Mouse (Mus musculus) MEL (cell line): ENCODE measurements at regions not wholly inside any gene's neighbourhood (a gene's known extent, or its start where the extent isn't known, plus 50 kb on each side); places are given as distances from the start of the nearest gene placed in this dataset.

ENCODE experiments used
- DNase-seq: peaks from one replicate; pipeline ENCODE4 v3.0.0; 2011; ENCODE audit warnings: low read depth, low spot score
- H3K27ac ChIP-seq: 2 replicates; pipeline ENCODE4 v1.5.1; 2012; ENCODE audit warnings: low read depth, mild to moderate bottlenecking, control low read depth, low read length, moderate library complexity; ENCODE audit not compliant: control insufficient read depth
- H3K27me3 ChIP-seq, 2 experiments: fragments of 150-350 bp in 1 of 2; sonication (generic) in 1 of 2; 2 replicates each; pipeline ENCODE4 v1.6.1; 2012; ENCODE audit warnings: low read length in 2 of 2, mild to moderate bottlenecking in 2 of 2, improper control_type of control experiment in 1 of 2, moderate library complexity in 1 of 2; ENCODE audit not compliant: insufficient read depth in 2 of 2, control insufficient read depth in 1 of 2
- H3K36me3 ChIP-seq, 2 experiments: 2 replicates each; pipeline ENCODE4 v1.6.1; 2012 to 2014; ENCODE audit warnings: low read length in 2 of 2, improper control_type of control experiment in 1 of 2, inconsistent platforms in 1 of 2, mild to moderate bottlenecking in 1 of 2; ENCODE audit not compliant: insufficient read depth in 2 of 2, control insufficient read depth in 1 of 2
- H3K4me1 ChIP-seq, 2 experiments: fragments of 150-350 bp in 1 of 2; sonication (generic) in 1 of 2; 2 replicates each; pipeline ENCODE4 v1.6.1; 2012; ENCODE audit warnings: low read length in 2 of 2, improper control_type of control experiment in 1 of 2, mild to moderate bottlenecking in 1 of 2; ENCODE audit not compliant: insufficient read depth in 2 of 2, control insufficient read depth in 1 of 2
- H3K4me3 ChIP-seq, 2 experiments: fragments of 150-350 bp in 1 of 2; sonication (generic) in 1 of 2; 2 replicates each; pipeline ENCODE4 v1.5.1; 2012; ENCODE audit warnings: low read depth in 2 of 2, low read length in 2 of 2, mild to moderate bottlenecking in 2 of 2, moderate library complexity in 2 of 2, control low read depth in 1 of 2, improper control_type of control experiment in 1 of 2; ENCODE audit not compliant: control insufficient read depth in 1 of 2, insufficient read depth in 1 of 2
- H3K79me2 ChIP-seq: 2 replicates; pipeline ENCODE4 v1.6.1; 2012; ENCODE audit warnings: mild to moderate bottlenecking, low read length, moderate library complexity; ENCODE audit not compliant: control insufficient read depth, poor library complexity, insufficient read depth
- H3K9ac ChIP-seq: 2 replicates; pipeline ENCODE4 v1.6.1; 2012; ENCODE audit warnings: low read depth, mild to moderate bottlenecking, control low read depth, low read length, moderate library complexity; ENCODE audit not compliant: control insufficient read depth, poor library complexity, severe bottlenecking
- H3K9me3 ChIP-seq: fragments of 150-350 bp; sonication (generic); replicated peaks from 2 replicates; pipeline ENCODE4 v1.6.1; 2012; ENCODE audit warnings: mild to moderate bottlenecking, low read length, improper control_type of control experiment, moderate library complexity; ENCODE audit not compliant: insufficient read depth
- BHLHE40 ChIP-seq: IDR thresholded peaks from 2 replicates; pipeline ENCODE4 v1.6.1; 2012; ENCODE audit warnings: low read depth, mild to moderate bottlenecking, inconsistent platforms, low read length, improper control_type of control experiment, borderline replicate concordance
- CHD1 ChIP-seq: IDR thresholded peaks from 2 replicates; pipeline ENCODE4 v1.6.1; 2012; ENCODE audit warnings: low read depth, mild to moderate bottlenecking, inconsistent platforms, low read length, improper control_type of control experiment
- CHD2 ChIP-seq: IDR thresholded peaks from 2 replicates; pipeline ENCODE4 v1.6.1; 2011; ENCODE audit warnings: low read length, improper control_type of control experiment
- EP300 ChIP-seq, 2 experiments: IDR thresholded peaks; 2 replicates each; pipeline ENCODE4 v1.6.1; 2011; ENCODE audit warnings: improper control_type of control experiment in 2 of 2, low read length in 2 of 2, low read depth in 1 of 2, mild to moderate bottlenecking in 1 of 2
- ETS1 ChIP-seq: IDR thresholded peaks from 2 replicates; pipeline ENCODE4 v1.6.1; 2012; ENCODE audit warnings: low read depth, mild to moderate bottlenecking, inconsistent platforms, low read length, improper control_type of control experiment, moderate library complexity
- GATA1 ChIP-seq: IDR thresholded peaks from 2 replicates; pipeline ENCODE4 v1.6.1; 2011; ENCODE audit warnings: low read depth, low read length, improper control_type of control experiment
- JUND ChIP-seq: IDR thresholded peaks from 2 replicates; pipeline ENCODE4 v1.6.1; 2011; ENCODE audit warnings: low read depth, mild to moderate bottlenecking, improper control_type of control experiment, low read length
- MAFK ChIP-seq: IDR thresholded peaks from 2 replicates; pipeline ENCODE4 v1.6.1; 2011; ENCODE audit warnings: low read depth, mild to moderate bottlenecking, low read length, improper control_type of control experiment, borderline replicate concordance
- MAZ ChIP-seq: IDR thresholded peaks from 2 replicates; pipeline ENCODE4 v1.6.1; 2012; ENCODE audit warnings: low read depth, mild to moderate bottlenecking, inconsistent platforms, low read length, improper control_type of control experiment
- MEF2A ChIP-seq: IDR thresholded peaks from 2 replicates; pipeline ENCODE4 v1.6.1; 2014; ENCODE audit warnings: low read depth, mild to moderate bottlenecking, inconsistent platforms, low read length, improper control_type of control experiment; ENCODE audit not compliant: poor library complexity, insufficient replicate concordance, severe bottlenecking; ENCODE audit errors: extremely low read depth
- MYB ChIP-seq: IDR thresholded peaks from 2 replicates; pipeline ENCODE4 v1.6.1; 2011; ENCODE audit warnings: mild to moderate bottlenecking, low read depth, low read length, improper control_type of control experiment
- MYC ChIP-seq: IDR thresholded peaks from 2 replicates; pipeline ENCODE4 v1.6.1; 2011; ENCODE audit warnings: low read depth, mild to moderate bottlenecking, low read length, improper control_type of control experiment, moderate library complexity
- NELFE ChIP-seq: IDR thresholded peaks from 2 replicates; pipeline ENCODE4 v1.6.1; 2011; ENCODE audit warnings: low read depth, low read length, improper control_type of control experiment
- NRF1 ChIP-seq: IDR thresholded peaks from 2 replicates; pipeline ENCODE4 v1.6.1; 2014; ENCODE audit warnings: low read depth, mild to moderate bottlenecking, inconsistent platforms, low read length, improper control_type of control experiment, moderate library complexity; ENCODE audit not compliant: poor library complexity, insufficient read depth, severe bottlenecking
- POLR2AphosphoS2 ChIP-seq: IDR thresholded peaks from 2 replicates; pipeline ENCODE4 v1.6.1; 2011; ENCODE audit warnings: low read length, improper control_type of control experiment
- POLR2AphosphoS5 ChIP-seq: IDR thresholded peaks from 2 replicates; pipeline ENCODE4 v1.6.1; 2012; ENCODE audit warnings: low read depth, borderline replicate concordance, mild to moderate bottlenecking, inconsistent platforms, low read length, moderate library complexity, mixed read lengths
- RAD21 ChIP-seq: IDR thresholded peaks from 2 replicates; pipeline ENCODE4 v1.6.1; 2011; ENCODE audit warnings: mild to moderate bottlenecking, low read depth, low read length, improper control_type of control experiment
- SIN3A ChIP-seq: IDR thresholded peaks from 2 replicates; pipeline ENCODE4 v1.6.1; 2012; ENCODE audit warnings: low read length, improper control_type of control experiment, inconsistent platforms
- TBP ChIP-seq: IDR thresholded peaks from 2 replicates; pipeline ENCODE4 v1.8.0; 2011; ENCODE audit warnings: low read depth, low read length, improper control_type of control experiment
- TCF12 ChIP-seq: IDR thresholded peaks from 2 replicates; pipeline ENCODE4 v1.6.1; 2014; ENCODE audit warnings: low read depth, mild to moderate bottlenecking, inconsistent platforms, low read length, improper control_type of control experiment, moderate library complexity
- USF1 ChIP-seq: IDR thresholded peaks from 2 replicates; pipeline ENCODE4 v1.6.1; 2014; ENCODE audit warnings: low read depth, mild to moderate bottlenecking, inconsistent platforms, low read length, improper control_type of control experiment, moderate library complexity
- ZC3H11A ChIP-seq: IDR thresholded peaks from 2 replicates; pipeline ENCODE4 v1.6.1; 2012; ENCODE audit warnings: low read depth, mild to moderate bottlenecking, inconsistent platforms, low read length, improper control_type of control experiment
- ZKSCAN1 ChIP-seq: IDR thresholded peaks from 2 replicates; pipeline ENCODE4 v1.6.1; 2012; ENCODE audit warnings: low read depth, mild to moderate bottlenecking, inconsistent platforms, low read length, improper control_type of control experiment, moderate library complexity

DNA sequence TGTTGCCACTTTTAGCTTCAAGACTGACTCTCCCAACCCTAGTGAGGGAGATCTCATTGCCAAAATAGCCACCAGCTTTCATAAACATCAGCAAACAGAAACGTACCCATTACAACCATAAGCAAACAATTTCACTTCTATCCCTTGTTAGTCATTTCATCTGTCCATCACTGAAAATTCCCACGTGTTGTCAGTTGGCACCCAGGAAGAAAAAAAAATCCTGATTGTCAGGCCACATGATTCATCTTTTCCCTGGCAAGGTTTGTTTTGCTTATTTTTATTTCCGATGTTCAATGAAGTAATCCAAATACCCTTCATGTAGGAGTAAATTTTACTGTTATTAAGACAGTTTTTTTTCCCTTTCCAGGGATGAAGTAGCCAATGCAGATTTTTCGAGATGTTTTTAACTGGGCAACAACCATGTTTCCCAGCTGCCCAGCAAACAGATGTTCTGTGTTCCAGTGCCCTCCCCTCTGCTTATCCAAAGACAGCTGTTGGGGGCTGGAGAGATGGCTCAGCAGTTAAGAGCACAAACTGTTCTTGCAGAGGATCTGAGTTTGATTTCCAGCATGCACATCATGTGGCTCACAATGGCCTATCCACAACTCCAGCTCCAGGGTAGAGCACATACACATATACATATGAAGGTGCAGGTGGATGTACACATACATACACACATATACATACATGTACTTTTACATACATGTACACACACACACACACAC is 189.3 kb upstream of the Phactr1 start:
- H3K4me1 ChIP-seq, result no peaks in the 10 kb centered on the region
- H3K4me3 ChIP-seq, result no peak overlapping the region
- H3K79me2 ChIP-seq, result no peaks in the 10 kb centered on the region
- H3K36me3 ChIP-seq, result no peaks in the 10 kb centered on the region
- TF ChIP-seq USF1, result no peak
- no peak for TF ChIP-seq MAZ
- no peak for TF ChIP-seq GATA1
- no peak for DNase-seq
- no peak overlapping the region for H3K27ac ChIP-seq
- no peaks in the 10 kb centered on the region for H3K27me3 ChIP-seq
- H3K9me3 ChIP-seq, result no peaks in the 10 kb centered on the region
- no peak overlapping the region for H3K9ac ChIP-seq

DNA sequence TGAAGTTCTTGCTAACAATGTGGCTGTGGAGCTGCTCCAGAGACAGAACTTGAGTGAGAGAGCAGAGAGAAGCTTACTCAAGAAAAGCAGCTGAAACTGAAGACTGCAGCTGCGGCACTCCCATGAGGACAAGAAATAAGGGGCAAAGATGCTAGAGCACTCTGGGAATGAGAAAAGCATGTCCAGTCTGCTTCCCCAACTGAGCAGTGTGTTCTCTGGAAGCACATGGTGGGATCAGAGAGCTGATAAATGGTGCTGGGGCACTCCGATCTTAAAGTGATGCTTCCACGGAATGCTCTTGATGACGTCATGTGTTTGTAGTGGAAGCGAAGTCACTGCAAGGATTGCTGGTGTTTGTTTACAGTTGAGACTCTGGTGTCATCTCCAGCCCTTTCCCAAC is 186.1 kb upstream of the Phactr1 start:
- no peak for DNase-seq
- no peak overlapping the region for H3K4me3 ChIP-seq
- no peaks in the 10 kb centered on the region for H3K4me1 ChIP-seq
- no peak for TF ChIP-seq SIN3A
- no peak for TF ChIP-seq GATA1
- no peak for TF ChIP-seq POLR2AphosphoS2
- TF ChIP-seq ZKSCAN1, result no peak
- no peak for TF ChIP-seq CHD1
- no peak for TF ChIP-seq ETS1
- no peak for TF ChIP-seq NELFE
- TF ChIP-seq EP300 (IDR thresholded peaks at IDR 0.05; ENCODE audit: low read depth in 1 of 2, low read length in 2 of 2), result no peak
- TF ChIP-seq MEF2A, result no peak
- no peak for TF ChIP-seq MAZ
- H3K9me3 ChIP-seq, result no peaks in the 10 kb centered on the region
- no peaks in the 10 kb centered on the region for H3K27me3 ChIP-seq
- no peaks in the 10 kb centered on the region for H3K36me3 ChIP-seq
- no peak overlapping the region for H3K9ac ChIP-seq
- H3K79me2 ChIP-seq, result no peaks in the 10 kb centered on the region
- H3K27ac ChIP-seq, result no peak overlapping the region

DNA sequence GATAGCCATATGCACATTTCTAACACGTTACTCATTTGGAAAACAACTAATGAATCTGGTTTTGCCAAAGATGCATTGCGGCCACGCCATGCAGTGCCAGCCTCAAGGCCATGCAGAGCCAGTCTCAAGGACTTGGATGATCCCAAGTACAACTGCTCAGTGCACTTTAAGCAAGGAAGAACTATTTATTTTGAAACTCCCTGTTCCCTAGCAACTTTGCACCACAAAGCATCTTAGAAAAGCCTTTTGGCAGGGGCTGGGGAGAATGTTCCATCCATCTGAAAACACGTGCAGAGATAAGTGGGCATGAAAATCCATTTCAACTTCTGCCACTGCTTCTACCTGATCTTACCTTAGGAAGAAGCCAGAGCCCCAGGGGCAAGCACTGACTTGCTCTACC is 182.1 kb upstream of the Phactr1 start:
- Histone ChIP-seq H3K79me2 (no peaks in the 10 kb centered on the region), H3K27ac (no peak overlapping the region), H3K9me3 (no peaks in the 10 kb centered on the region), H3K9ac (no peak overlapping the region), H3K4me3 (no peak overlapping the region), H3K4me1 (no peaks in the 10 kb centered on the region), H3K36me3 (no peaks in the 10 kb centered on the region), H3K27me3 (no peaks in the 10 kb centered on the region)
- TF ChIP-seq JUND (no peak), BHLHE40 (no peak), RAD21 (no peak), MYC (no peak), USF1 (no peak), MYB (no peak), MEF2A (no peak), SIN3A (no peak), CHD2 (no peak), GATA1 (no peak), POLR2AphosphoS2 (no peak), TCF12 (no peak), MAFK (no peak), POLR2AphosphoS5 (no peak), NRF1 (no peak), ZC3H11A (no peak), TBP (no peak), ZKSCAN1 (no peak)
- no peak for DNase-seq
